Mouse (Mus musculus): ENCODE results near the gene Vmn2r83.

DNA sequence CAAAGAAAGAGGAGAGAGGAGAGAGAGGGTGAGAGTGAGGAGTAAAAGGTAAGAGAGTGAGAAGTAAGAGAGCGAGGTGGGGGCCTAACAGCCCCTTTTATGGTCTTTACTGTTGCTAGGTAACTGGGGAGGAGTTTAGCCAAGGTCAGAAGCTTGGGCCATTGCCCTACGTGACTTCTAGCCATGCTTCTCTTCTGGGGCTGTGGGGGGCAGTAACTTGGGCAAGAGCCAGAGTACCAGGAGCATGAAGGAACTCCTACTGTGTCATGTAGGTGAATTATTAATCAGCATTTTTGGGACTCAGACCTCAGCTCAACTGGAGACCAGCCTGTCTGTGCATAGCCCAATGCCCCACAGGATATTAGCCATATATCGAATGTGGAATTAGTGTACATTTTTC is 27.4 kb downstream of the Vmn2r83 start:
- TF ChIP-seq CTCF (conservative IDR thresholded peaks at IDR 0.05; ENCODE audit: low read length) (no peak), NANOG (IDR thresholded peaks at IDR 0.05; ENCODE audit: borderline replicate concordance, low read length) (no peak), POU5F1 (IDR thresholded peaks at IDR 0.05; ENCODE audit: borderline replicate concordance, low read length) (no peak)

Data from E14TG2a.4 (cell line).